Mouse (Mus musculus) testis, adult 2 months (tissue): ENCODE measurements around the gene Ube3b.

Experiments
- CTCF ChIP-seq: fragments of 200-500 bp; IDR thresholded peaks from 2 replicates; pipeline ENCODE4 v1.5.1; 2012; ENCODE audit warnings: low read depth, mild to moderate bottlenecking, inconsistent platforms, low read length, moderate library complexity; ENCODE audit not compliant: control insufficient read depth, insufficient read depth, insufficient replicate concordance
- POLR2A ChIP-seq: fragments of 200-500 bp; IDR thresholded peaks from 2 replicates; pipeline ENCODE4 v1.6.1; 2012; ENCODE audit warnings: low read depth, mild to moderate bottlenecking, inconsistent platforms, low read length, moderate library complexity; ENCODE audit not compliant: control insufficient read depth

DNA sequence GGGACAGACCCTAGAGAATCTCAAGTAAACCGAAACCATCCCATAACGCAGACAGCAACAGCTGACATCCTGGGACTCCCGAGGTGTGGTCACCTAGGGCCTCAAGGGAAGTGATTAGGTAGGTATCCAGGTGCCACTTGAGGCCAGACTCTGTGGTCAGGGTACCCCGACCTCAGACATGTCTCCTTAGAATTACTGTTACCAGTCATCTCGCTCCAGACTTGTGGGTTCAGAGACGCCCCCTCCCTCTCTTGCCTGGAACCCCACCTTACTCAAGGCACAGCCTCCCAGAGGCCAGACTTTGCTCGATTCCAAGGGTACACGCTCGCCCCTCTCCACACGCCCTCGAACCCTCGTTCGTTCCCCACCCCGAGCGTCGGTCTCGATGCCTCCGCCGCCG lies 644 bp upstream of the Ube3b start:
- TF ChIP-seq CTCF: no peak
- TF ChIP-seq POLR2A: no peak
